Mouse (Mus musculus): ENCODE data around the gene Cd300lg.
A peak's percentile ranks its signal among the peaks of the same experiment; 100 is the strongest.

Gene Cd300lg

GRCm38 (mm10) chr11:102096887-102097391 is 55.6 kb downstream of the Cd300lg start:
- peak; percentile 81 for DNase-seq (ENCODE audit: low read depth, low spot score)

- DNase-seq (ENCODE audit: low read depth, low spot score): no peak
Observed at GRCm38 (mm10) chr11:102101219-102101618, 59.9 kb downstream of the Cd300lg start, which contains the start of gene Ppy. TSS of gene Ppy (minus strand) at chr11:102101319.

GRCm38 (mm10) chr11:102102485-102103258 is 61.4 kb downstream of the Cd300lg start:
- DNase-seq (ENCODE audit: low read depth, low spot score): no peak
